Mouse (Mus musculus): ENCODE measurements around the gene Pan3. TPM values are rescaled to one million over a fixed set of nuclear protein-coding genes. Genes with fewer than 3 reads are reported as not detected.
A peak's percentile ranks its signal among the peaks of the same experiment; 100 is the strongest.

Pan3 gene
- polyA plus RNA-seq, 1 experiment from 2014 or later = 62.7 TPM

DNA sequence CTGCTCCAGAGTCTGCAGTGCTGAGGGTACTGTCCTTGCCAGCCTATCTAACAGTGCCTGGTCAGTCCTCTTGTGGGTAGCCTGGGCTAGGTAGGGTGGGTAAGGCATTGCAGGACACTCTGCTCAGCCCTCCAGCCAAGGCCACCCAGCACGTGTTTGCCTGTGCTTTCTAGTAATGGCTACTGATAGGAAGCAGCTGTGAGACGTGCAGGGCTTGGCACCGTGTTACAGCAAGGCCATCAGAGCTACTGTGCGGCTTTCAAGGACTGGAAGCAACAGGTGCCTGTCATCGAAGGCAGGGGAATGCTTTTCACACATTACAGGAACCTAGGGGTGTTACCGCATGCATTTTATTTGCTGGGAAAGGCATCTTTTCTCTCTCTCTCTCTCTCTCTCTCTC is 147.0 kb downstream of the Pan3 start:
- Histone ChIP-seq H3K4me2 (replicated peaks) (no peak overlapping the region), H3K9me3 (ENCODE audit: control insufficient read depth, low read length) (no peaks in the 10 kb centered on the region), H3K4me1 (replicated peaks; ENCODE audit: control insufficient read depth, insufficient read depth, low read length) (no peaks in the 10 kb centered on the region), H3K9ac (no peak overlapping the region), H3K36me3 (replicated peaks; ENCODE audit: control insufficient read depth, insufficient read depth) (no peaks in the 10 kb centered on the region), H3K27me3 (ENCODE audit: control insufficient read depth, insufficient read depth, low read length) (no peaks in the 10 kb centered on the region), H3K4me3 (replicated peaks; ENCODE audit: low read length) (no peak overlapping the region), H3K27ac (no peak overlapping the region)
- ATAC-seq (ENCODE audit: low FRiP score) (no peak), DNase-seq (ENCODE audit: low spot score) (no peak)
- 75% methylated on average over 6 of the region's 6 CpGs for WGBS

DNA sequence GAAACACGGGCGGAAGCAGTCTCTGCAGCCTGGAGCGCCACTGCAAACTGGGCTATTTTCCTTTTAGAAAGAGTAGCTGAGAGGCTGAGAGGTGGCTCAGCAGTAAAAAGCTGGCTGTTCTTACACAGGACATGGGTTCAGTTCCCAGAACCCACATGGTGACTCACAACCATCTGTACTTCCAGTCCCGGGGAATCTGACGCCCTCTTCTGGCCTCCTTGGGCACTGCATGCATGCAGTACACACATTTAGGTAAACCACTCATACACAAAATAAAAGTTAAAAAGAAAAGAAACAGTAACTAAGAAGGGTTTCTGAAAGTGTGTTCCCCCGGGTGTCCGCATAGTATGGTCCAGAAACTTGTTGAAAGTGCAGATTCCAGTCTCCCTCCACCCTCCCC is 149.2 kb downstream of the Pan3 start:
- H3K4me3 ChIP-seq (replicated peaks; ENCODE audit: low read length) = no peak overlapping the region
- no peaks in the 10 kb centered on the region for H3K4me1 ChIP-seq (replicated peaks; ENCODE audit: control insufficient read depth, insufficient read depth, low read length)
- no peak overlapping the region for H3K4me2 ChIP-seq (replicated peaks)
- WGBS = 89% methylated on average over 7 of the region's 7 CpGs
- no peaks in the 10 kb centered on the region for H3K36me3 ChIP-seq (replicated peaks; ENCODE audit: control insufficient read depth, insufficient read depth)
- ATAC-seq (ENCODE audit: low FRiP score) (no peak), DNase-seq (ENCODE audit: low spot score) (no peak)
- no peak overlapping the region for H3K27ac ChIP-seq
- H3K27me3 ChIP-seq (ENCODE audit: control insufficient read depth, insufficient read depth, low read length) = no peaks in the 10 kb centered on the region
- H3K9me3 ChIP-seq (ENCODE audit: control insufficient read depth, low read length) = no peaks in the 10 kb centered on the region
- H3K9ac ChIP-seq = no peak overlapping the region

DNA sequence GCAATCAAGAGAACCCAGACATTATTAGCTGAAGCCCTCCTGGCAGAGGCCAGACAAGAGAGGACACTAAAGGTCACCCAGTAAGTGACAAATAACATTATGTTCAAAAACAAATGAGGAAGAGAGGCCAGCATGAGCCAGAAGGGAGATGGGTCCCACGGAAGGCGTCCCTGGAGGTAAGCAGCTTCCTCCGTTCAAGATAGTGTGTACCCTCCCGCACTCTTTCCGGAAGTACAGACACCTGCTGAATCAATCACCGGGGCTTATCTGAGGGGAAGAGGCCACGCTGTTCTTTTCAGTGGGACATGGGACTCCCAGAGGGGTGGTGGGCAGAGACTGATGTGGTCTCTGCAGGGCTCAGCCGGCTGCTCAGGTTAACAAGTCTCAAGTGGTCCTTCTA is 149.7 kb downstream of the Pan3 start:
- Histone ChIP-seq H3K36me3 (replicated peaks; ENCODE audit: control insufficient read depth, insufficient read depth) (no peaks in the 10 kb centered on the region), H3K4me1 (replicated peaks; ENCODE audit: control insufficient read depth, insufficient read depth, low read length) (no peaks in the 10 kb centered on the region), H3K27ac (no peak overlapping the region), H3K27me3 (ENCODE audit: control insufficient read depth, insufficient read depth, low read length) (no peaks in the 10 kb centered on the region), H3K9me3 (ENCODE audit: control insufficient read depth, low read length) (no peaks in the 10 kb centered on the region), H3K9ac (no peak overlapping the region), H3K4me3 (replicated peaks; ENCODE audit: low read length) (no peak overlapping the region), H3K4me2 (replicated peaks) (no peak overlapping the region)
- WGBS = 89% methylated on average over 8 of the region's 8 CpGs
- ATAC-seq (ENCODE audit: low FRiP score) = no peak
- DNase-seq (ENCODE audit: low spot score) = no peak

DNA sequence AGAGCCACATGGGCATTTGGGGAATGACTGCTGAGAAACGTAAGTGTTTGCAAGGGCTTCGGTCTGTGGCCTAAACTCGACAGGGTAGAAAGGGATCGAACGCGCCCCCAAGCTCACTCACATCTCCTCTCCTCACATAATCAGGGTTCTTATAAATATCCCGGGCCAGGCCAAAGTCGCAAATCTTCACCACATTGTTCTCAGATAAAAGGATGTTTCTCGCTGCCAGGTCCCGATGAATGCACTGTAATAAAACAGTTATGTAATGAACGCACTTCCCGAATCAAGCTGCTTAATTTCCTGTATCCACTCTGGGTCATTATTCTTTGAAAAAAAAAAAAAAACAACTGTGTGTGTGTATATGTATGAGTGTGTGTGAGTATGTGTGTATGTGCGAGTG is 150.2 kb downstream of the Pan3 start:
- no peak overlapping the region for H3K4me2 ChIP-seq (replicated peaks)
- H3K36me3 ChIP-seq (replicated peaks; ENCODE audit: control insufficient read depth, insufficient read depth) = no peaks in the 10 kb centered on the region
- no peaks in the 10 kb centered on the region for H3K4me1 ChIP-seq (replicated peaks; ENCODE audit: control insufficient read depth, insufficient read depth, low read length)
- H3K9me3 ChIP-seq (ENCODE audit: control insufficient read depth, low read length) = no peaks in the 10 kb centered on the region
- no peak overlapping the region for H3K4me3 ChIP-seq (replicated peaks; ENCODE audit: low read length)
- H3K27me3 ChIP-seq (ENCODE audit: control insufficient read depth, insufficient read depth, low read length) = no peaks in the 10 kb centered on the region
- no peak overlapping the region for H3K27ac ChIP-seq
- ATAC-seq (ENCODE audit: low FRiP score) = no peak
- 86% methylated on average over 13 of the region's 13 CpGs for WGBS
- no peak overlapping the region for H3K9ac ChIP-seq
- DNase-seq (ENCODE audit: low spot score) = no peak

DNA sequence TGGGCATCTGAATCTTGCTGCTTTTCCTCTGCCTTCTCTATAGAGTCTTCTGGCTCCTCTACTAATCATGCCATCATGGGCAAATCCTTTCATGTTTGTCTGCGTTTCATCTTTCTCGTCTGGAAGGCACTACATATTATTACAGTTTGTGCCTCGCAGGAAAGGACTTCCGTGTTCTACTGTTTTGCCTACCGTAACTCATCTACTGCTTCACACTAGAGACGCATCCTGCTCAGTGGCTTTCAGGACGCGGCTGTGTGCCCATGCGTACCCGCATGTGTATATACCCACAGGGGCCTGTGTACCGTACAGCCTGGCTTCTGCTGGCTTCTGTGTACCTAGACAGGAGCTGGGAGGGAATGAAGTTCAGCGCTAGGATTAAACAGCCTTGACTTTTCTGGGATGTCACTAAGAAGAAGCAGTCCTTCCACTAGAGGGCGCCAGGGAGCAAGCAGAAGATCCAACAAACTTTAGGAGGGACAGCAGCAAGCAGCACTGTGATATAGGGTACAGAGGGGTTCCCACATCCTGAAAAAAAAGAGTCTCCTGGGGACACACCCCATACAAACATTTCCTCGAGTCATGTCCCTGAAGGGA is 153.8 kb downstream of the Pan3 start:
- Histone ChIP-seq H3K27me3 (ENCODE audit: control insufficient read depth, insufficient read depth, low read length) (no peaks in the 10 kb centered on the region), H3K36me3 (replicated peaks; ENCODE audit: control insufficient read depth, insufficient read depth) (no peaks in the 10 kb centered on the region), H3K9me3 (ENCODE audit: control insufficient read depth, low read length) (no peaks in the 10 kb centered on the region), H3K4me2 (replicated peaks) (no peak overlapping the region), H3K4me3 (replicated peaks; ENCODE audit: low read length) (no peak overlapping the region), H3K9ac (no peak overlapping the region), H3K27ac (no peak overlapping the region), H3K4me1 (replicated peaks; ENCODE audit: control insufficient read depth, insufficient read depth, low read length) (no peaks in the 10 kb centered on the region)
- ATAC-seq (ENCODE audit: low FRiP score) = no peak
- peak; percentile 77 for DNase-seq (ENCODE audit: low spot score)
- WGBS = 49% methylated on average over 14 of the region's 14 CpGs

DNA sequence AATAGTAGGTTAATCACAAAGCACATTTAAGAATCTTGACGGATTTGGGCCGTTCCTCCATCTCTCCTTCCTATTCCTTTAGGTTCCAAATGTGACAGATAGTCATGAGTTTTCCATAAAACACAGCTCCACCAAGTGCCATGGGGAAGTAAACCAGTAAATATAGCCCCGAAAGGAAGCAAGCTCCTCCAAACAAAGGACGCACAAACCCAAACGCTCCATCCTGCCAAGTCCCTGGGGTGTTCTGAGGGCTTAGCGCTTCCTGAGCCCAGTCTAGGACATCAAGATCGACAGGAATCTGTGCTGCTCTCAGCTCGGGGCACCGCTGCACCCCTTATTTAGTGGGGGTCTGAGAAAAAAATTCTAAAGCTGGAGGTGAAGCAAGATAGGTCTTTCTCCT is 154.7 kb downstream of the Pan3 start:
- H3K9me3 ChIP-seq (ENCODE audit: control insufficient read depth, low read length) = no peaks in the 10 kb centered on the region
- H3K9ac ChIP-seq = no peak overlapping the region
- WGBS = 77% methylated on average over 9 of the region's 9 CpGs
- ATAC-seq (ENCODE audit: low FRiP score) (no peak), DNase-seq (ENCODE audit: low spot score) (no peak)
- H3K27ac ChIP-seq = no peak overlapping the region
- H3K27me3 ChIP-seq (ENCODE audit: control insufficient read depth, insufficient read depth, low read length) = no peaks in the 10 kb centered on the region
- no peaks in the 10 kb centered on the region for H3K4me1 ChIP-seq (replicated peaks; ENCODE audit: control insufficient read depth, insufficient read depth, low read length)
- H3K36me3 ChIP-seq (replicated peaks; ENCODE audit: control insufficient read depth, insufficient read depth) = no peaks in the 10 kb centered on the region
- H3K4me2 ChIP-seq (replicated peaks) = no peak overlapping the region
- H3K4me3 ChIP-seq (replicated peaks; ENCODE audit: low read length) = no peak overlapping the region

DNA sequence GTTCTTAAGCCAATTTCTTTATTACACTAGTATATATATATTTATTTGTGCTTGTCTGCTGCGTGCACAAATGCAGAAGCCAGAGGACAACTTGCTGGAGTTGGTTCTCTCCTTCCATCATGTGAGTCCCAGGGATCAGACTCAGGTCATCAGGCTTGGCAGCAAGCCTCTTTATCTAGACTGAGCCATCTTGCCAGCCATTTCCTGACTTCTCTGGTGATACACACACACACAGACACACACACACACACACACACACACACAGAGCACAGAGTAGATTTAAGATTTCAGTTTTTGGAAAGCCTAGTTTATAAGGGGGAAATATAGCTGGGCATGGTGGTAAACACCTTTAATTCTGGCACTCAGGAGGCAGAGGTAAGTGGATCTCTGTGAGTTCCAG is 155.1 kb downstream of the Pan3 start:
- Histone ChIP-seq H3K27me3 (ENCODE audit: control insufficient read depth, insufficient read depth, low read length) (no peaks in the 10 kb centered on the region), H3K4me3 (replicated peaks; ENCODE audit: low read length) (no peak overlapping the region), H3K4me2 (replicated peaks) (no peak overlapping the region), H3K9ac (no peak overlapping the region), H3K4me1 (replicated peaks; ENCODE audit: control insufficient read depth, insufficient read depth, low read length) (no peaks in the 10 kb centered on the region), H3K9me3 (ENCODE audit: control insufficient read depth, low read length) (no peaks in the 10 kb centered on the region), H3K27ac (no peak overlapping the region), H3K36me3 (replicated peaks; ENCODE audit: control insufficient read depth, insufficient read depth) (no peaks in the 10 kb centered on the region)
- 68% methylated on average over 1 of the region's 1 CpGs for WGBS
- ATAC-seq (ENCODE audit: low FRiP score) = no peak
- DNase-seq (ENCODE audit: low spot score) = no peak

DNA sequence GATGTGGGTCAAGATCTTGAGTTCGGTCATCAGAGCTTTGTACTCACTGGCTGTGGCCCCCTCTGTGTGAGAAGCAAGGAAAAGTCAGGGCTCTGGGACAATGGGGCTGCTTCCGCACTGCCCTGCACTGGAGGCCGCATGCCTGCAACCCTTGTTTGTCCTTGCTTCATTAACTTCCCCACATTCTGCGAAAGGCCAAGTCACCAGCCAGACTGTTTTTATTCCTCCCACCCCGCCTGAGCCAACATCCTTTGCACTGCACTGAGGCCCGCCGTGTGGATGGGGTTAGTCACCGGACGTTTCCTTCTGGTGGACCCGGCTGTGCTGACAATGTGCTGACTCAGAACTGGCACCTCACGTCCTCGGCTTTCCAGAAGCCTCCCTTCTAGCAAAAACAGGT is 159.9 kb downstream of the Pan3 start:
- no peak for DNase-seq (ENCODE audit: low spot score)
- 51% methylated on average over 12 of the region's 12 CpGs for WGBS
- H3K4me1 ChIP-seq (replicated peaks; ENCODE audit: control insufficient read depth, insufficient read depth, low read length) = no peaks in the 10 kb centered on the region
- no peaks in the 10 kb centered on the region for H3K9me3 ChIP-seq (ENCODE audit: control insufficient read depth, low read length)
- no peak overlapping the region for H3K27ac ChIP-seq
- no peaks in the 10 kb centered on the region for H3K36me3 ChIP-seq (replicated peaks; ENCODE audit: control insufficient read depth, insufficient read depth)
- no peak for ATAC-seq (ENCODE audit: low FRiP score)
- H3K4me2 ChIP-seq (replicated peaks) = no peak overlapping the region
- H3K27me3 ChIP-seq (ENCODE audit: control insufficient read depth, insufficient read depth, low read length) = no peaks in the 10 kb centered on the region
- no peak overlapping the region for H3K9ac ChIP-seq
- H3K4me3 ChIP-seq (replicated peaks; ENCODE audit: low read length) = no peak overlapping the region

DNA sequence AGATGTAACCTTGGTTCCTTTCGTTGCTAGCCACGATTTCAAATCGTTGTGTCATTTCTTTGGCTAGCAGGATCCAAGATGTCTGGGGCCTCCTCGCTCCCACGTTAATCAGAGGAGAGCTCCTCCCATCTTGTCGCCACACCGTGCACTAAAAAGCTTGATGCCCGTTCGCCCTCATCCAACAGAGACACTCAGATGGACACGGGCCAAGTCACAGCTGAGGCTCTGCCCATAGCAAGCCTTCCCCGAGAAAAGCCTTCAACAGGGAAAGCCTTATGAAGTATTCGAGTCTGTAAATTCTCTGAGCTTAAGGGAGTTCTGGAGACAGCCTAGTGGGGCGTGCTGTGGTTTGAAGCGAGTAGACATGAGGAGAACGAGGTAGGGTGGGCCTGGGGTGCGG is 167.9 kb downstream of the Pan3 start:
- H3K27me3 ChIP-seq (ENCODE audit: control insufficient read depth, insufficient read depth, low read length) = no peaks in the 10 kb centered on the region
- no peaks in the 10 kb centered on the region for H3K9me3 ChIP-seq (ENCODE audit: control insufficient read depth, low read length)
- ATAC-seq (ENCODE audit: low FRiP score) (peak; percentile 51; the same call in 1 of the 2 replicates), DNase-seq (ENCODE audit: low spot score) (peak; percentile 33)
- H3K27ac ChIP-seq = no peak overlapping the region
- no peak overlapping the region for H3K4me3 ChIP-seq (replicated peaks; ENCODE audit: low read length)
- 0 out of 2 replicates have a peak, but pooled peaks cover 5% of the 10 kb centered on the region for H3K4me1 ChIP-seq (replicated peaks; ENCODE audit: control insufficient read depth, insufficient read depth, low read length)
- H3K4me2 ChIP-seq (replicated peaks) = no peak overlapping the region
- WGBS = 68% methylated on average over 16 of the region's 16 CpGs
- no peaks in the 10 kb centered on the region for H3K36me3 ChIP-seq (replicated peaks; ENCODE audit: control insufficient read depth, insufficient read depth)
- no peak overlapping the region for H3K9ac ChIP-seq
